Mouse (Mus musculus): Measurements from ENCODE around the gene 4932438H23Rik.

4932438H23Rik gene

DNA sequence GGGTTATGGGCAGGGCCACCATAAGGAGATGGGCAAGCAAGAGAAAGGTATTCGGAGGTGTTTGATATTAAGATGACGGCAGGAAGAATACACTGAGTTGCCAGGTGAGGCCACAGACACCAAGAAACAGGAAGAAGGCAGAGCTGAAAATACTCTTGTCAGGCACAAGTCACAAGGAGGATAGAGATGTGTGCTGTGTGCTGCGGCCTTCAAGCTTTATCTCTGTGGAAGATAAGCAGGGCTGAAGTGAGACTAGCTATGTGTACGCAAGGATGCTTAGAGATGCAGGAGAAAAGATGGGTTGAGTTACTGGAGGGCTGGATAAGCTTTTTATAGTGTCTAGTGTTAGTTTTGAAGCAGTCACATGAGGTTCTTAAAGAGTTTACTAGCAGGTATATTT is 37.7 kb downstream of the 4932438H23Rik start:
- no peak for DNase-seq (ENCODE audit: low read depth, low spot score)

DNA sequence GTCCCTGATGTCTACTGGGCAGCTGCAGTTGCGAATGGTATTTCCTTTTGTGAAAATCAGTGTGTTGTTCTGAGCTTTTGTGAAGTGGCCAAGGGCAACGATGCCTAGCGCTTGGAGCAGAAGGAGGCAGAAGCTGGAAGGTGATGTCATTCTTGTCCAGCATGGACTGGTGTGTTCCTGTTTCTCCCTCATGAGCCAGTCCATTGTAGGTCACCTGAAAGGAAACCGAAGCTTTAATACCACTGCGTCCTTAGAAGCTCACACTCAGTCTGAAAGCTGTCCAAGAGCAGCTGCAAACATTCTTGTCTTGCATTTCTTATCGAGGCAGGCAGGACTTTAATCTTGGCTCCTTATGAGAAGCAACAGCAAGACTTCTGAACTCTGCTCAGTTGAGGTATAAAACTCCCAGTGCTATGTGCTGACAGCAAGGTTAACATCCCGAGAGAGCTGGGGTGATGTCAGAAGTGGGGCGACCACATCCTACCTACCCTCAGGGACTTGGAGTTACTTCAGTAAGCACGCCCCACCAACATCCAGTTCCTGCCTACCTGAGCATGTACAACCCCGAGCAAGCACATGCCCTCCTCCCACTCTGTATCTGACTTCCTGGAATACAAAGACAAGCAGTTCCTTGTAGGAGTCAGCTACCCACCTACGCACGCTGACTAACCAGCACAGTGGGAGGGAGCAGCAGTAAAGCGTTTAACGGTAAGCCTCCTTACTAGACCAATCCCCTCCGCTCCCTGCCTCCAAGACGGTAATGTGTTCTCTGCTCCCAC is 38.7 kb downstream of the 4932438H23Rik start:
- DNase-seq (ENCODE audit: low read depth, low spot score): peak; percentile 12

- no peak for DNase-seq (ENCODE audit: low read depth, low spot score)
These were observed 39.8 kb downstream of the 4932438H23Rik start for GRCm38 (mm10) chr16:91055150-91055549.

DNA sequence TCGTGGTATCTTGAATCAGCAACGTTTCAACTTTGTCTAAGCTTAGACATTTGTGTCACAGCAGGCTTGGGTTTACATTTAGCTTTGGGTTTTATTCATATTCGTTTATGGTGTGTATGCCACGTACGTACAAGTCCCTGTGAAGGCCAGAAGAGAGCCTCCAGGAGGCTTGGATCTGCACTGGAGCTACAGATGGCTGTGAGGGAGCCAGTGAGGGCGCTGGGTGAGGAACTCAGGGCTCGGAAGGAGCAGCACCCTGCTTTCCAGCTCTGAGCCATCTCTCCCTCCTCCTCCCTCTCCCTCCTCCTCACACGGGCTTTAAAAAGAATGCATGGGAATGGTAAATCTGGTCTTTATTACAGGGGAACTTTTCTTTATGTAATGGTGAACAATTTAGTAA is 41.3 kb downstream of the 4932438H23Rik start:
- no peak for DNase-seq (ENCODE audit: low read depth, low spot score)

GRCm38 (mm10) chr16:91045511-91045910 is 49.4 kb downstream of the 4932438H23Rik start:
- DNase-seq (ENCODE audit: low read depth, low spot score): peak; percentile 88

- peak; percentile 99 for DNase-seq (ENCODE audit: low read depth, low spot score)
These were observed 50.4 kb downstream of the 4932438H23Rik start, which contains the start of gene Paxbp1 for GRCm38 (mm10) chr16:91044270-91045182. Gene Paxbp1 (minus strand): TSS chr16:91044543.

GRCm38 (mm10) chr16:91043461-91044248 is 51.3 kb downstream of the 4932438H23Rik start:
- peak; percentile 61 for DNase-seq (ENCODE audit: low read depth, low spot score)

DNA sequence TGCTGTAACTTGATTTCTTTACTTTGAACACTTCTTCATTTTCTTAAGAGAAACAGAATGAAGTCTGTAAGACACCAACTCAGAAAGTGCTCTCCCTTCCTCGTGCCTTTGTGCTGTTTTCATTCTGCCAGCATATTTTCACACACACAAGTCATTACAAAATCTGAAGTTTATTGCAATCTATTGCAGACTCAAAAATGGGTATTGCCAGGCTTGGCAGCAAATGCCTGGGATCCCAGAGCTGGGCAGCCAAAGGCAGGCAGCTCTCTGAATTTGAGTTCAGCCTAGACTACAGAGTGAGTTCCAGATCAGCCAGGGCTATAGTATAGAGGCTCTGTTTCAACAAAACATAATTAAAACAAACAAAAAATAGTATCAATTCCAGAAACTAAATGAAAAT is 52.3 kb downstream of the 4932438H23Rik start:
- DNase-seq (ENCODE audit: low read depth, low spot score): no peak

DNA sequence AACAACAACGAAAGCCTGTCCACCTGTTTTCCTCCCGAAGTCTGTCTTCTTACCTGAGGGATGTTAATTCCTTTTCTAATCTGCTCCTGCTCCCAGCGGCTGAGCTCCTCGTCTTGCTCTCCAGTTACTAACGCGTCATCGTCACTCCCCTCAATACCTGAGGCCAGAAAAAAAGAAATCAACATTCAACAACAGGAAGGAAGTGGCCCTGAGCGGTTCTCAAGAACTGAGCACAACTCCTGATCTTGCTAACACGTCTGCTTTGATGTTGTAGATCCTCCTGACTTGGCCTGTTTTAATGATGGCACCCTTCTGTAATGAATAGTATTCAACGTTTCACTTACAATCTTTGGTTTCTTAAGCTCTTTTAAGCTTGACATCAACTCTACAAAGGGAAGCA is 59.1 kb downstream of the 4932438H23Rik start:
- no peak for DNase-seq (ENCODE audit: low read depth, low spot score)

DNA sequence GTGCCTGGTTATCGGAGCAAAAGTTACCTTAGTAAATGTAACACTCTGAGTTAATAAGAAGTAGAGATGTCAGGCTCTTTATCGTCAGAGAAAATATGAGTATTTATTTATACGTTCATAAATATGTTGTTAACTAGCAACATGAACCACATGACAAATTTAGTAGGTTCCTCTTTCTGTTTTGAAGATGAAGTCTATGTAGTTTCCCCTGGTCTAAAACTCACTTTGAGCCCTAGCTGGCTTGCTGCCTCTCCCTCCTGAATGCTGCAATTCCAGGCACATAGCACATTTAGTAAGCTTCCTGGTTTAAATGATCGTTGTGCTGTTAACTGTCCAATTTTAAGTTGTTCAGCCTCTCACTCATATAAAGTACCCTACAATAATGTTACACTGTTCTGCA is 64.2 kb downstream of the 4932438H23Rik start:
- DNase-seq (ENCODE audit: low read depth, low spot score): no peak

- DNase-seq (ENCODE audit: low read depth, low spot score): peak; percentile 21
These were observed 65.0 kb downstream of the 4932438H23Rik start for GRCm38 (mm10) chr16:91029901-91030300.

DNA sequence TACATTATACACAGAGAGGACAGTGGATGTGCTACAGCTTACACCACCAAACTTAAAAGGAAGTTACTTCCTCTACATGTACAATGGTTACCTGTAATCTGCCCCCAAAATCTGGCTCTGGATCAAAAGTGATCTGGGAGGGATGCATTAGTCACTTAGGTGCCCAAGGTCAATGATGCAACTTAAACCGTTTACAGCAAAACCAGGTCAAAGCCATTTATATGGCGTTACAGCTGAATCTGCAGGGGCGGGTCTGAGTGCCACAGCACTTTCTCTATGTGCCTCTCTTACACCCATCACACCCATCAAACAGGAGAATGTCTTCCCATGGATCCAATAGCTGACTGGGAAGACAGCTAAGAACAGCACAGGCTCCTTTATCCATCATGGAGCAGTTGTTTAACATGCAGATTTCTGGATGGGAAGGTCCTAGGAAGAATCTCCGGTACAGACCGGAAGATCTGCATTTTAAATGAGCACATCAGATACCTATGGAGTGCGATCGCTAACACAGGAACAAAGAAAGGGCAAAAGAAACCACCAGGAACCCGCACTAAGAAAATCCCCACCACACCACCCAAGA is 65.7 kb downstream of the 4932438H23Rik start:
- peak; percentile 86 for DNase-seq (ENCODE audit: low read depth, low spot score)

DNA sequence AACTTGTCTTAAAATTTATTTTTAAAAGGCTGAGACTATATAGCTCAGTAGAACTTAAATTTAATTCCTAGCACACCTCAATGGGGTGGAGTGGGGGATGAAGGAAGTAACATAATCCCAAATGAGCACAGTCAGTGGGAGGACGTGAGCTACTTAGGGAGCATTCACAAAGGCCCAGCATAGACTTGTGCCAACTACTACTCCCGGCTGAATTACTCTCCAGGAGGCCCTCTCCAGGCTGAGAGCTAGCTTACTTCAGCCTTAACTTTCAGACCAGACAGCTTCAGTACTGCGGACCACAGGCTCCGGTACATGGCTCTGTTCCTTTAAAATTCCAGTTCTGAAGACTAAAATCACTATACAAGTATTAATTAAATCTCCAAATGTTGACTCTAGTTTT is 68.6 kb downstream of the 4932438H23Rik start:
- DNase-seq (ENCODE audit: low read depth, low spot score): no peak

DNA sequence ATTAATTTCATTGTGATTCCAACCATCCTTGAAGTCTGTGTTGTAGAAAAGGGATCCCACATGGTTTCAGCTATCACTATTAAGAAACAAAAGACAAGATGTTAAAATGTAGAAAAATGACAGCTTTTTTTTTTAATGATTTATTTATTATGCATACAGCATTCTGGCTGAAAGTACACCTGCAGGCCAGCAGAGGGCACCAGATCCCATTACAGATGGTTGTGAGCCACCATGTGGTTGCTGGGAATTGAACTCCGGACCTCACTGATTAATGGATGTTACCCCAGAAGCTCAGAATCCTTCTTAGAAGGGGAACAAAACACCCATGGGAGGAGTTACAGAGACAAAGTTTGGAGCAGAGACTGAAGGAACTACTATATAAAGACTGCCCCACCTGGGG is 71.5 kb downstream of the 4932438H23Rik start:
- peak; percentile 56 for DNase-seq (ENCODE audit: low read depth, low spot score)

- no peak for DNase-seq (ENCODE audit: low read depth, low spot score)
These were observed 74.0 kb downstream of the 4932438H23Rik start for GRCm38 (mm10) chr16:91020842-91021483.

- peak; percentile 47 for DNase-seq (ENCODE audit: low read depth, low spot score)
These were observed 75.4 kb downstream of the 4932438H23Rik start for GRCm38 (mm10) chr16:91019476-91019875.

DNA sequence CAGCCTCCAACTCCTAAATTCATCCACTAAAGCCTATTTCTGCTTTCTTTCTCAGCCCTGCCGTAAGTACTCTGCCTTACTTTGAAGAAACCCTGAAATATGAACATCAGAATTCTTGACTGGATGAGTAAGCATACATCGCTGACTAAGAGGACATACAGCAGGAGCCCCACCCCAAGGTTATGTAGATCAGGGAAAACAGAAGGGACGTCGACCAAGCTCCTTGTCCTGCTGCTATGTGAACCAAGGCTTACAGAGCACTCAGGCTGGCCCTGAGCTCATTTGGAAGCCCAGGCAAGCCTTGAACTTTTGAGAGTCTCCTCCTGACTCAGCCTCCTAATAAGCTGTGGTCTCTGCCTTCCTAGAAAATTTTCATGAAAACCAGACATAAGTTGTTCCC is 79.2 kb downstream of the 4932438H23Rik start:
- DNase-seq (ENCODE audit: low read depth, low spot score): no peak

DNA sequence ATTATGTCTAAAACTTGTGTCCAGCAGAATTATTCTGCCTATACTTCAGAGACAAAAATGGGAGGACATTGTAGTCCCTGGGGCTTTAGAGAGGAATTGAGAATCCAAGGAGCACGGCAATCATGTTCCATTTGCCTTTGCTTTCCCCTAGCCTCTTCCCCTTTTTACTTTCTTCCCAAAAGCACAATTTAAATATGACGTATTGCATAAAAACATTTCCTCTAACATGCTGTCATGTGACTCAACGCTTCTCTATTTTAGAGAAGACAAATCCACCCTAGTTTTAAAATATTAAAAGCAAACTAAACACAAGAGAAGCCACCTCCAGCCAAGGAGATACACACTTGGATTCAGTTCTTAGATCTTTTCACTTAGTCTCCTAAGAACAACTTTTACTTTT is 83.1 kb downstream of the 4932438H23Rik start:
- DNase-seq (ENCODE audit: low read depth, low spot score): no peak

DNA sequence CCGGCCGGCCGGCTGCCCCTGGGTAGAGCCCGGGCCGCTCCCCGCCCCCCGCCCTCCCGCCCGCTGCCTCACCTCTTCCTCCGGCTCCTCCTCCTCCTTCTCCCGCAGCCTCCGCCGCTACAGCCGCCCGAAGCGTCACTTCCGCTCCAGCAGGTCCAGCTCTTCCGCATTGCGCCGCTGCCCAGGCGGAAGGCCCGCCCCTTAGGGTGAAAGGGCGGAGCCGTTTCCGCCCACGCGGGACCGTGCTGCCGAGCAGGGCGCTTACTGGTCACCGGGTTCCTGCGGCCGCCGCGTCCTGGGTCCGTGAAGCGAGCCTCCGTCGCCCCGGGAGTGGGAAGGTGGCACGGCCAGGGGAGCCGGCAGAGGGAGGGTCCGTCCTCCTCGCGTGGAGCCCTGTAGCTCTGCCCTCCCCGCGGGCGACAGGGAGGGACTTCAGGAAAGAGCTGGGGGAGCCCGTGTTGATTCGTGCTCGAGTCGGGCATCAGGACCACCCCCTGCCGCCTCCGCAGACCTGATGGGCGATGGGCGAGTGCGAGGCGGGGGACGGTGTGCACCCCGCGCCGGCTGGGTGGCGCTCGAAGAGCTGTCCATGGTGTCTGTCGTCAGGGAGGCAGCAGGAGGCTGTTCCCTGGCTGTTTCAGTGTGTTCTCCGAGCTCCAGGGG is 83.8 kb downstream of the 4932438H23Rik start, which contains the start of gene Synj1:
Synj1 (minus strand) TSS at position 288 of the 663 bp plus-strand sequence.
- peak; percentile 89 for DNase-seq (ENCODE audit: low read depth, low spot score)

- no peak for DNase-seq (ENCODE audit: low read depth, low spot score)
These were observed 84.3 kb downstream of the 4932438H23Rik start for GRCm38 (mm10) chr16:91010581-91011020.
